Mouse (Mus musculus) neural tube, embryonic 14.5 days (tissue): ENCODE data around the gene Gm21789. TPM values are rescaled to one million over a fixed set of nuclear protein-coding genes. Genes with fewer than 3 reads are reported as not detected.
"Not testable (repeated sequence)": the region's sequence is repeated elsewhere in the genome, so short reads cannot be mapped to it uniquely, and the experiment has no call there.

ENCODE experiments used
- ATAC-seq: fragments of 200-750 bp; cut with Nextera tagmentation; 2 replicates; pipeline ENCODE4 v1.8.0; 2017; ENCODE audit warnings: low read depth, mild to moderate bottlenecking, moderate TSS enrichment, moderate library complexity
- H3K27ac ChIP-seq: fragments of 300-500 bp; sonication (generic); 2 replicates; pipeline ENCODE4 v1.5.1; 2014; ENCODE audit warnings: low read depth, mild to moderate bottlenecking, control low read depth, low read length, moderate library complexity, mixed read lengths
- H3K27me3 ChIP-seq: fragments of 300-500 bp; sonication (generic); 2 replicates; pipeline ENCODE4 v1.6.1; 2014; ENCODE audit warnings: low read length; ENCODE audit not compliant: control insufficient read depth, insufficient read depth
- H3K36me3 ChIP-seq: fragments of 300-500 bp; sonication (generic); 2 replicates; pipeline ENCODE4 v1.6.1; 2014; ENCODE audit warnings: low read length, mixed read lengths; ENCODE audit not compliant: control insufficient read depth, insufficient read depth
- H3K4me1 ChIP-seq: fragments of 300-500 bp; sonication (generic); 2 replicates; pipeline ENCODE4 v1.6.1; 2014; ENCODE audit warnings: low read length; ENCODE audit not compliant: control insufficient read depth, insufficient read depth
- H3K4me2 ChIP-seq: fragments of 300-500 bp; sonication (generic); 2 replicates; pipeline ENCODE4 v1.6.1; 2014; ENCODE audit warnings: mild to moderate bottlenecking, low read depth, low read length, control low read depth
- H3K4me3 ChIP-seq: fragments of 300-500 bp; sonication (generic); 2 replicates; pipeline ENCODE4 v1.5.1; 2014; ENCODE audit warnings: low read depth, low read length, control low read depth, mixed read lengths
- H3K9ac ChIP-seq: fragments of 300-500 bp; sonication (generic); replicated peaks from 2 replicates; pipeline ENCODE4 v1.6.1; 2014; ENCODE audit warnings: low read depth, mild to moderate bottlenecking, control low read depth, low read length, mixed read lengths
- H3K9me3 ChIP-seq: fragments of 300-500 bp; sonication (generic); 2 replicates; pipeline ENCODE4 v1.6.1; 2016; ENCODE audit warnings: low read length; ENCODE audit not compliant: control insufficient read depth
- WGBS: fragments of 180-500 bp; shearing (Covaris S2); extraction: QIAGEN DNeasy Blood & Tissue Kit; methylation state at CpG from one replicate; pipeline ENCODE4 v1.1.7; 2014; 5-methylcytosine and 5-hydroxymethylcytosine counted together
- polyA plus RNA-seq: library from polyadenylated mRNA; unstranded; fragments of >200 nt; fragmentation: Nextera tagmentation; extraction: Ambion mirVana; gene quantifications from 2 replicates; pipeline ENCODE4 v1.2.1, GENCODE M21; 2014

Gene Gm21789
- not detected in 2 replicates for polyA plus RNA-seq

DNA sequence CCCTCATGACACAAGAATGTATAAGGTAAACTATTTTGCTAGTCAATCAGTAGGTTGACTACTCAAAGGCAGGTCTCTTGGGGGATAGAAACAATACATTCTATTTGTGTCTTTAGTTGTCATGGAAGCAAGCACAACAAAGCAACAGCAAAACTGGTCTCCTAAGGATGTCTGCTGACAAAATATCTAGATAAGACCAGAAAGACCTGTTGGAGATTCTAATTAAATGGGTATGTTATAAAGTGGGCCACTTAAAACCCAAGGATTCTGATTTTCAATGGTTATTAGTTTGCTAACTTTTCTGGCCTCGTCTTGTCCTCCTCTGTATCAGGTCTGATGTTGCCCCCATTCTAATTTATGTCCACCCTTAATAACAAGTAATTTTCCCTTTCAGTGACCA lies at the start of gene Gm21789:
Gene Gm21789, plus strand, starts transcription at position 301 of the 400 bp plus-strand sequence.
- H3K4me1 ChIP-seq, H3K4me2 ChIP-seq, H3K27ac ChIP-seq, H3K27me3 ChIP-seq, H3K36me3 ChIP-seq, H3K4me3 ChIP-seq, H3K9ac ChIP-seq, ATAC-seq, H3K9me3 ChIP-seq: not testable (repeated sequence)
- no CpG with 5 or more reads among the region's 1 CpGs for WGBS

DNA sequence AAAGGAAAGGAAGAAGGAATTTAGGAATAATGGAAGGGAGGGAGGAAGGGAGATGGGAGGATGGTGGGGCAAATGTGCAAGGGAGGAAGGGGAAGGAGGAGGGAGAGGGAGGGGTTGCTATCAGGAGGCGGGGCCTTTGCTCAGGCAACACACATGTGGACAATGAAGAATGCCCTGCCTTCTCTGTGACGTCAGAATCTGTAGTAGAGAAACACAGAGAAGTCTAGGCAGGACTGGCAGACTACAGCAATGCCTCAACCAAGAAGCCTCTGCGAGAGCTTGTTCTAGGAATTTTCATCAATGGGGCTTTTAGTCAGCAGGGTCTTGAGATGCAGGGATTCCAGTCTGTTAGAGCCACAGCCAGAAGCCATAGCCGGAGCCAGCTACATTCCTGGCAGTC lies 47.2 kb upstream of the Gm21789 start, which contains the start of gene Btbd35f30:
Gene Btbd35f30, plus strand, starts transcription at position 301 of the 400 bp plus-strand sequence.
- not testable (repeated sequence) for H3K9me3 ChIP-seq, ATAC-seq, H3K4me3 ChIP-seq, H3K4me2 ChIP-seq, H3K27me3 ChIP-seq, H3K27ac ChIP-seq, H3K36me3 ChIP-seq, H3K4me1 ChIP-seq, H3K9ac ChIP-seq
- WGBS: no CpG with 5 or more reads among the region's 4 CpGs

DNA sequence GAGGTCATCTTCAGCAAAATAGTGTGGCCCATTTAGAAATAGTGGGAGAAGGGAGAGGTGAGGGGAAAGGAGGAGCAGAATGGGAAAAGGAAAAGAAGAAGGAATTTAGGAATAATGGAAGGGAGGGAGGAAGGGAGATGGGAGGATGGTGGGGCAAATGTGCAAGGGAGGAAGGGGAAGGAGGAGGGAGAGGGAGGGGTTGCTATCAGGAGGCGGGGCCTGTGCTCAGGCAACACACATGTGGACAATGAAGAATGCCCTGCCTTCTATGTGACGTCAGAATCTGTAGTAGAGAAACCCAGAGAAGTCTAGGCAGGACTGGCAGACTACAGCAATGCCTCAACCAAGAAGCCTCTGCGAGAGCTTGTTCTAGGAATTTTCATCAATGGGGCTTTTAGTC lies 32.0 kb downstream of the Gm21789 start, which contains the start of gene Btbd35f5:
Gene Btbd35f5, plus strand, starts transcription at position 301 of the 400 bp plus-strand sequence.
- H3K9ac ChIP-seq, H3K9me3 ChIP-seq, H3K36me3 ChIP-seq, H3K4me1 ChIP-seq, H3K4me2 ChIP-seq, H3K27ac ChIP-seq, H3K4me3 ChIP-seq, ATAC-seq, H3K27me3 ChIP-seq: not testable (repeated sequence)
- no CpG with 5 or more reads among the region's 3 CpGs for WGBS

Other genes starting within 250 kb of the Gm21789 start
- gene Btbd35f21, start 215.7 kb upstream of the Gm21789 start, polyA plus RNA-seq: not detected in 2 replicates
- not detected in 2 replicates for gene Btbd35f30, start 47.1 kb upstream of the Gm21789 start, polyA plus RNA-seq
- not detected in 2 replicates for gene Btbd35f5, start 32.1 kb downstream of the Gm21789 start, polyA plus RNA-seq